Mouse (Mus musculus) heart, postnatal 10 days (tissue): ENCODE measurements around the gene Ttc29. TPM values are rescaled to one million over a fixed set of nuclear protein-coding genes. Genes with fewer than 3 reads are reported as not detected.

Source experiments
- DNase-seq, 2 experiments: peaks; one replicate each; pipeline ENCODE4 v3.0.0; 2021
- intact Hi-C: fragments of 180-260 bp; cut with DNase I; formaldehyde crosslinking; loops from one replicate; pipeline ENCODE4 v1.15.1; 2025
- total RNA-seq, 2 experiments: library from RNA; stranded (reverse); gene quantifications; 2 replicates each; pipeline ENCODE4 v1.2.3; 2021

Gene Ttc29
- total RNA-seq, 2 experiments from 2014 or later, result not detected

GRCm38 (mm10) chr8:78276120-78276519, 63.0 kb downstream of the Ttc29 start:
- no peak for DNase-seq
- intact Hi-C loops, result no loop called here

GRCm38 (mm10) chr8:78277411-78277810, 64.3 kb downstream of the Ttc29 start:
- DNase-seq, result no peak
- intact Hi-C loops, result no loop called here

- DNase-seq, result no peak
- intact Hi-C loops, result no loop called here
Observed at GRCm38 (mm10) chr8:78278598-78278997, 65.5 kb downstream of the Ttc29 start.

- intact Hi-C loops, result no loop called here
- no peak for DNase-seq
Observed at GRCm38 (mm10) chr8:78284805-78285204, 71.7 kb downstream of the Ttc29 start.

GRCm38 (mm10) chr8:78285366-78285765, 72.3 kb downstream of the Ttc29 start:
- intact Hi-C loops, result no loop called here
- DNase-seq, result no peak

- intact Hi-C loops, result no loop called here
- no peak for DNase-seq
Observed at GRCm38 (mm10) chr8:78289374-78289971, 76.4 kb downstream of the Ttc29 start.

GRCm38 (mm10) chr8:78290274-78290673, 77.2 kb downstream of the Ttc29 start:
- intact Hi-C loops, result no loop called here
- peak; percentile 17 to 29 for DNase-seq

- DNase-seq, result no peak
Observed at GRCm38 (mm10) chr8:78295494-78295893, 82.4 kb downstream of the Ttc29 start.

GRCm38 (mm10) chr8:78303579-78303978, 90.5 kb downstream of the Ttc29 start:
- intact Hi-C loops, result no loop called here

More at GRCm38 (mm10) chr8:78295494-78295893, 82.4 kb downstream of the Ttc29 start:
- intact Hi-C loops, result no loop called here

GRCm38 (mm10) chr8:78306604-78307003, 93.5 kb downstream of the Ttc29 start:
- no peak for DNase-seq
- intact Hi-C loops, result no loop called here

More at GRCm38 (mm10) chr8:78303579-78303978, 90.5 kb downstream of the Ttc29 start:
- DNase-seq, result no peak

GRCm38 (mm10) chr8:78307131-78307530, 94.0 kb downstream of the Ttc29 start:
- intact Hi-C loops, result no loop called here

GRCm38 (mm10) chr8:78309539-78309938, 96.4 kb downstream of the Ttc29 start:
- intact Hi-C loops, result no loop called here

More at GRCm38 (mm10) chr8:78307131-78307530, 94.0 kb downstream of the Ttc29 start:
- no peak for DNase-seq

GRCm38 (mm10) chr8:78315576-78315975, 102.5 kb downstream of the Ttc29 start:
- intact Hi-C loops, result no loop called here
- no peak for DNase-seq

More at GRCm38 (mm10) chr8:78309539-78309938, 96.4 kb downstream of the Ttc29 start:
- DNase-seq, result no peak

- DNase-seq, result no peak
- intact Hi-C loops, result no loop called here
Observed at GRCm38 (mm10) chr8:78317666-78318065, 104.6 kb downstream of the Ttc29 start.

- intact Hi-C loops, result no loop called here
- DNase-seq, result no peak
Observed at GRCm38 (mm10) chr8:78323391-78323790, 110.3 kb downstream of the Ttc29 start.

- intact Hi-C loops, result no loop called here
- peak in 1 of 2 experiments; percentile 12 for DNase-seq
Observed at GRCm38 (mm10) chr8:78340689-78341529, 127.8 kb downstream of the Ttc29 start.

- intact Hi-C loops, result no loop called here
Observed at GRCm38 (mm10) chr8:78342151-78342550, 129.1 kb downstream of the Ttc29 start.

GRCm38 (mm10) chr8:78344006-78344405, 130.9 kb downstream of the Ttc29 start:
- intact Hi-C loops, result no loop called here
- no peak for DNase-seq

More at GRCm38 (mm10) chr8:78342151-78342550, 129.1 kb downstream of the Ttc29 start:
- DNase-seq, result no peak

GRCm38 (mm10) chr8:78345705-78346104, 132.6 kb downstream of the Ttc29 start:
- intact Hi-C loops, result no loop called here
- DNase-seq, result no peak

GRCm38 (mm10) chr8:78346131-78346621, 133.1 kb downstream of the Ttc29 start:
- no peak for DNase-seq
- intact Hi-C loops, result no loop called here

- intact Hi-C loops, result no loop called here
- DNase-seq, result no peak
Observed at GRCm38 (mm10) chr8:78353902-78354301, 140.8 kb downstream of the Ttc29 start.

GRCm38 (mm10) chr8:78354801-78355200, 141.7 kb downstream of the Ttc29 start:
- intact Hi-C loops, result no loop called here
- no peak for DNase-seq
